Mouse (Mus musculus): Measurements from ENCODE around the gene Nrap. TPM values are rescaled to one million over a fixed set of nuclear protein-coding genes. Genes with fewer than 3 reads are reported as not detected.
"Not testable (repeated sequence)": the region's sequence is repeated elsewhere in the genome, so short reads cannot be mapped to it uniquely, and the experiment has no call there.

Nrap gene
- polyA plus RNA-seq, 1 experiment from 2014 or later, result 0.16 TPM

- WGBS (ENCODE audit: insufficient replicate concordance), result 52% methylated on average over 15 of the region's 15 CpGs
- Histone ChIP-seq H3K27me3 (ENCODE audit: insufficient read depth, low read length) (no peaks in the 10 kb centered on the region), H3K4me3 (ENCODE audit: low read depth, low read length) (no peak overlapping the region), H3K9ac (replicated peaks) (no peak overlapping the region), H3K27ac (ENCODE audit: low read depth) (no peak overlapping the region), H3K9me3 (ENCODE audit: low read length) (no peaks in the 10 kb centered on the region), H3K4me1 (ENCODE audit: insufficient read depth) (no peaks in the 10 kb centered on the region), H3K36me3 (replicated peaks; ENCODE audit: insufficient read depth, low read length) (no peaks in the 10 kb centered on the region), H3K4me2 (ENCODE audit: low read depth, low read length) (no peak overlapping the region)
- DNase-seq (no peak), ATAC-seq (no peak)
- no peak for TF ChIP-seq CTCF (IDR thresholded peaks at IDR 0.05; ENCODE audit: low read depth)
- no peak for TF ChIP-seq EP300 (IDR thresholded peaks at IDR 0.05; ENCODE audit: low read depth)
Measured at GRCm38 (mm10) chr19:56363721-56364460, 25.9 kb downstream of the Nrap start.

GRCm38 (mm10) chr19:56358890-56359289, 30.9 kb downstream of the Nrap start:
- no peak for ATAC-seq
- Histone ChIP-seq H3K4me2 (ENCODE audit: low read depth, low read length) (no peak overlapping the region), H3K36me3 (replicated peaks; ENCODE audit: insufficient read depth, low read length) (no peaks in the 10 kb centered on the region), H3K9ac (replicated peaks) (no peak overlapping the region), H3K27ac (ENCODE audit: low read depth) (no peak overlapping the region), H3K9me3 (ENCODE audit: low read length) (no peaks in the 10 kb centered on the region), H3K27me3 (ENCODE audit: insufficient read depth, low read length) (no peaks in the 10 kb centered on the region), H3K4me3 (ENCODE audit: low read depth, low read length) (no peak overlapping the region), H3K4me1 (ENCODE audit: insufficient read depth) (no peaks in the 10 kb centered on the region)
- 53% methylated on average over 2 of the region's 2 CpGs for WGBS (ENCODE audit: insufficient replicate concordance)
- no peak for DNase-seq
- TF ChIP-seq EP300 (IDR thresholded peaks at IDR 0.05; ENCODE audit: low read depth) (no peak), CTCF (IDR thresholded peaks at IDR 0.05; ENCODE audit: low read depth) (no peak)

- DNase-seq; H3K27me3 ChIP-seq (ENCODE audit: insufficient read depth, low read length); H3K4me3 ChIP-seq (ENCODE audit: low read depth, low read length); H3K9ac ChIP-seq (replicated peaks); H3K36me3 ChIP-seq (replicated peaks; ENCODE audit: insufficient read depth, low read length); H3K27ac ChIP-seq (ENCODE audit: low read depth); ATAC-seq; H3K9me3 ChIP-seq (ENCODE audit: low read length); H3K4me1 ChIP-seq (ENCODE audit: insufficient read depth): not testable (repeated sequence)
- 70% methylated on average over 2 of the region's 2 CpGs for WGBS (ENCODE audit: insufficient replicate concordance)
- 0 out of 2 replicates have a peak overlapping the region, but pooled peaks have one; percentile 42 for H3K4me2 ChIP-seq (ENCODE audit: low read depth, low read length)
Measured at GRCm38 (mm10) chr19:56357374-56357708, 32.5 kb downstream of the Nrap start.

GRCm38 (mm10) chr19:56356480-56357373, 33.1 kb downstream of the Nrap start:
- no peaks in the 10 kb centered on the region for H3K4me1 ChIP-seq (ENCODE audit: insufficient read depth)
- H3K27ac ChIP-seq (ENCODE audit: low read depth), result no peak overlapping the region
- H3K9me3 ChIP-seq (ENCODE audit: low read length), result 0 out of 2 replicates have a peak, but pooled peaks cover 3% of the 10 kb centered on the region
- no peaks in the 10 kb centered on the region for H3K27me3 ChIP-seq (ENCODE audit: insufficient read depth, low read length)
- WGBS (ENCODE audit: insufficient replicate concordance), result 37% methylated on average over 17 of the region's 17 CpGs
- H3K4me3 ChIP-seq (ENCODE audit: low read depth, low read length), result no peak overlapping the region
- peak overlapping the region; percentile 42 for H3K4me2 ChIP-seq (ENCODE audit: low read depth, low read length)
- no peak overlapping the region for H3K9ac ChIP-seq (replicated peaks)
- ATAC-seq (peak; percentile 23; the same call in 1 of the 2 replicates), DNase-seq (peak; percentile 88)
- no peaks in the 10 kb centered on the region for H3K36me3 ChIP-seq (replicated peaks; ENCODE audit: insufficient read depth, low read length)
- TF ChIP-seq CTCF (IDR thresholded peaks at IDR 0.05; ENCODE audit: low read depth) (peak; percentile 93), EP300 (IDR thresholded peaks at IDR 0.05; ENCODE audit: low read depth) (no peak)

- DNase-seq, result no peak
- Histone ChIP-seq H3K36me3 (replicated peaks; ENCODE audit: insufficient read depth, low read length) (no peaks in the 10 kb centered on the region), H3K4me2 (ENCODE audit: low read depth, low read length) (no peak overlapping the region), H3K27me3 (ENCODE audit: insufficient read depth, low read length) (no peaks in the 10 kb centered on the region), H3K4me3 (ENCODE audit: low read depth, low read length) (no peak overlapping the region), H3K4me1 (ENCODE audit: insufficient read depth) (no peaks in the 10 kb centered on the region), H3K9me3 (ENCODE audit: low read length) (0 out of 2 replicates have a peak, but pooled peaks cover 3% of the 10 kb centered on the region), H3K27ac (ENCODE audit: low read depth) (no peak overlapping the region), H3K9ac (replicated peaks) (no peak overlapping the region)
- whole genome bisulfite sequencing (ENCODE audit: insufficient replicate concordance), result 73% methylated on average over 12 of the region's 12 CpGs
- TF ChIP-seq CTCF (IDR thresholded peaks at IDR 0.05; ENCODE audit: low read depth) (no peak), EP300 (IDR thresholded peaks at IDR 0.05; ENCODE audit: low read depth) (no peak)
- no peak for ATAC-seq
Measured at GRCm38 (mm10) chr19:56355201-56355600, 34.6 kb downstream of the Nrap start.

- WGBS (ENCODE audit: insufficient replicate concordance), result 78% methylated on average over 10 of the region's 10 CpGs
- Histone ChIP-seq H3K4me3 (ENCODE audit: low read depth, low read length) (no peak overlapping the region), H3K9me3 (ENCODE audit: low read length) (0 out of 2 replicates have a peak, but pooled peaks cover 3% of the 10 kb centered on the region), H3K36me3 (replicated peaks; ENCODE audit: insufficient read depth, low read length) (no peaks in the 10 kb centered on the region), H3K27ac (ENCODE audit: low read depth) (no peak overlapping the region), H3K4me2 (ENCODE audit: low read depth, low read length) (no peak overlapping the region), H3K27me3 (ENCODE audit: insufficient read depth, low read length) (no peaks in the 10 kb centered on the region), H3K4me1 (ENCODE audit: insufficient read depth) (no peaks in the 10 kb centered on the region; the same call in 1 of the 2 replicates), H3K9ac (replicated peaks) (no peak overlapping the region)
- TF ChIP-seq EP300 (IDR thresholded peaks at IDR 0.05; ENCODE audit: low read depth), result no peak
- TF ChIP-seq CTCF (IDR thresholded peaks at IDR 0.05; ENCODE audit: low read depth), result no peak
- ATAC-seq (no peak), DNase-seq (no peak)
Measured at GRCm38 (mm10) chr19:56353689-56354088, 36.1 kb downstream of the Nrap start.
